Mouse (Mus musculus) left cerebral cortex, postnatal 36 days (tissue): ENCODE data around the gene Gprc5b. TPM values are rescaled to one million over a fixed set of nuclear protein-coding genes. Genes with fewer than 3 reads are reported as not detected.

ENCODE experiments used
- DNase-seq, 2 experiments: peaks; one replicate each; pipeline ENCODE4 v3.0.0; 2021 to 2022; ENCODE audit warnings: low spot score in 2 of 2, mixed read lengths in 1 of 2
- intact Hi-C: fragments of 180-260 bp; cut with DNase I; formaldehyde crosslinking; loops from one replicate; pipeline ENCODE4 v1.15.1; 2025
- total RNA-seq, 2 experiments: library from RNA; stranded (reverse); gene quantifications; 2 replicates each; pipeline ENCODE4 v1.2.3; 2021

The Gprc5b gene
- total RNA-seq, 2 experiments from 2014 or later: 92.8 to 104 TPM

- intact Hi-C loops: loop anchor here (2.0 to 10.0 kb wide), 3 partner anchors 35 to 137 kb away; partner anchors contain the start of gene Iqck
- no peak for DNase-seq
Observed at GRCm38 (mm10) chr7:118992080-118992560, 2.9 kb downstream of the Gprc5b start.

- intact Hi-C loops: loop anchor here (2.0 to 10.0 kb wide), 3 partner anchors 34 to 107 kb away; no protein-coding TSS in a partner anchor
Observed at GRCm38 (mm10) chr7:118991341-118991884, 3.6 kb downstream of the Gprc5b start.

GRCm38 (mm10) chr7:118990282-118990681 is 4.7 kb downstream of the Gprc5b start:
- intact Hi-C loops: loop anchor here (2.0 to 10.0 kb wide), 3 partner anchors 33 to 105 kb away; no protein-coding TSS in a partner anchor
- peak; percentile 70 to 76 for DNase-seq

More at GRCm38 (mm10) chr7:118991341-118991884, 3.6 kb downstream of the Gprc5b start:
- no peak for DNase-seq

- intact Hi-C loops: no loop called here
Observed at GRCm38 (mm10) chr7:118989275-118989856, 5.6 kb downstream of the Gprc5b start.

GRCm38 (mm10) chr7:118986369-118986768 is 8.6 kb downstream of the Gprc5b start:
- intact Hi-C loops: no loop called here
- DNase-seq: no peak

More at GRCm38 (mm10) chr7:118989275-118989856, 5.6 kb downstream of the Gprc5b start:
- DNase-seq: no peak

GRCm38 (mm10) chr7:118985786-118986185 is 9.2 kb downstream of the Gprc5b start:
- DNase-seq: no peak
- intact Hi-C loops: no loop called here

GRCm38 (mm10) chr7:118983961-118984360 is 11.1 kb downstream of the Gprc5b start:
- DNase-seq: peak; percentile 61 to 68
- intact Hi-C loops: no loop called here

GRCm38 (mm10) chr7:118982586-118982985 is 12.4 kb downstream of the Gprc5b start:
- intact Hi-C loops: no loop called here
- no peak for DNase-seq

GRCm38 (mm10) chr7:118981831-118982230 is 13.2 kb downstream of the Gprc5b start:
- intact Hi-C loops: no loop called here
- DNase-seq: no peak

- DNase-seq: peak in 1 of 2 experiments; percentile 27
- intact Hi-C loops: no loop called here
Observed at GRCm38 (mm10) chr7:118981346-118981745, 13.7 kb downstream of the Gprc5b start.

GRCm38 (mm10) chr7:118979708-118980107 is 15.3 kb downstream of the Gprc5b start:
- no peak for DNase-seq
- intact Hi-C loops: no loop called here

GRCm38 (mm10) chr7:118979121-118979520 is 15.9 kb downstream of the Gprc5b start:
- DNase-seq: no peak
- intact Hi-C loops: no loop called here

GRCm38 (mm10) chr7:118977167-118977543 is 17.9 kb downstream of the Gprc5b start:
- no peak for DNase-seq
- intact Hi-C loops: no loop called here

- DNase-seq: peak; percentile 51 to 56
- intact Hi-C loops: no loop called here
Observed at GRCm38 (mm10) chr7:118976414-118977166, 18.4 kb downstream of the Gprc5b start.

- no peak for DNase-seq
- intact Hi-C loops: no loop called here
Observed at GRCm38 (mm10) chr7:118975837-118976236, 19.2 kb downstream of the Gprc5b start.

GRCm38 (mm10) chr7:118973377-118973776 is 21.6 kb downstream of the Gprc5b start:
- DNase-seq: no peak
- intact Hi-C loops: no loop called here

GRCm38 (mm10) chr7:118972306-118972705 is 22.7 kb downstream of the Gprc5b start:
- DNase-seq: no peak
- intact Hi-C loops: no loop called here

- intact Hi-C loops: no loop called here
Observed at GRCm38 (mm10) chr7:118971499-118971898, 23.5 kb downstream of the Gprc5b start.

GRCm38 (mm10) chr7:118968870-118969269 is 26.1 kb downstream of the Gprc5b start:
- intact Hi-C loops: no loop called here
- no peak for DNase-seq

More at GRCm38 (mm10) chr7:118971499-118971898, 23.5 kb downstream of the Gprc5b start:
- no peak for DNase-seq

- intact Hi-C loops: no loop called here
- DNase-seq: no peak
Observed at GRCm38 (mm10) chr7:118965198-118965597, 29.8 kb downstream of the Gprc5b start.
